Mouse (Mus musculus) cerebellum, adult 18-20 months (tissue): ENCODE results near the gene Pcdh19.

Experiments
- DNase-seq, 2 experiments: peaks; one replicate each; pipeline ENCODE4 v3.0.0; 2021

The Pcdh19 gene

DNA sequence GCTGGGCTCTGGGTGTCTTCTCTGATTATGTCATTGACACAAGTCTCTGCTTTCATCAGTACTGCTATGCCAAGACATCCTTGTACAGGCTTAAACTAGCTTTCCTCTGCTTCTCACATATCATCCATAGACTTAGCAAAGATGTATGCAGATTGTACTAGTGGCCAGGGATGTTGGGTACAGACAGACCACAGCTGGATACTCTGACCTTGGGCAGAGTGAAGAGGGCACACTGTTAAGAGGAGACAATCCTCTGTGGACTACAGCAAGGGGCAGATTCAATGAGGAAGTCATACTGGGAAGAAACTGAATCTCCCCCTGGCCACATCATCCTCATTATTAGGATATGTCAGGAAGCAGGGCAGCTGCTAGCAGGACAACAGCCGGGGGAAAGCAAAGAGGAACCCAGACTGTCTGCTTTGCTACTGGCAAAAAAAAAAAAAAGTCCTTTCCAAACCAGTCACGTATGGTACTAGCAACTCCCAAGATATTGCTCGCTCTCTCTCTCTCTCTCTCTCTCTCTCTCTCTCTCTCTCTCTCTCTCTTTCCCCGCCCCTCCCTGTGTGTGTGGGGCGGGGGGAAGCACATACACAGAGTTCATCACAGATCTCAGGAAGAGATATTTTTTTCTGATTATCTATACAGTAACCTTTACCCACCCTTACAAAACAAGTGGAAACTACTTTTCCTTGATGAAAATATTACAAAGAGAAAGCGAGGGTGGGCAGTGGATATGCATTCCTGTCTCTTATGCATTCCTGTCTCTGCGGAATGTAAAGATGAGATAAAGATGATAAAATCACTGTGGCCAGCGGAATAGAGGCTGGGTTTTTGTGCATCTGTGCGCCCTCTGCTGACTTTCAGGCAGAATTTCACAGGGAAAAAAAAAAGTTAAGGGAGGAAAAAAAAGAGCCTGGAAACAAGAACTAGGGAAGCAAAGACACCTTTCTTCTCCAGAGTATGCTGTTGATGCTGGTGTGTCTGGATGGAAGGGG, 31.2 kb downstream of the Pcdh19 start:
- no peak for DNase-seq

DNA sequence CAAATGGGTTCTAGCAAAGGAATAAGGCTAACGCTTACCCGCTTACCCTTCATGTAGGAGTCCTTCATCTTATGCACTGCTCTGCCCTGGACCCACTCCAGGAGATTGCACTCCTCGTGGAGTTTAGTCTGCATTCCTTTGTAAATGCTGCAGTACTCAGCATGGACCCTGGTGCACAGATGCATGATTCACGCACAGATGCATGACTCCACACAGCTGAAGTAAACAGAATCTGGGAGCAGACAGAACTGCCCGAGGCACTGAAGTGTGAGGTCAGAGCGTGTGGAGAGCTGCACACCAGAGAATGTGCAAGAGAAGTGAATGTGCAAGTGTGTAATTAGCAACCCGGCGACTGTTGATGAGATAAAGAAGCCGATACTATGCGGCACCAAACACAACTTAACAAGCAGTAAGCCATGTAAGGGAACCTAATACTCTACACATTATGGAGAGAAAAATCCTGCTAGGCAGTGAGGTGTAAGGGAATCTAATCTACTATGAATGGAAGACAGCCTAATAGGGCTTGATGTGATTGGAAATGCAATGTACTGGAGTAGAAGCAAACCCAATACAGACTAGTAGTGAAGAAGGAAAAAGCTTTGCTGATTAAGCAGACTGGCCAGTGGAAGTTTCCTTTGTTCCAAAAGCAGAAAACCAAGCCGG, 32.8 kb downstream of the Pcdh19 start:
- no peak for DNase-seq

DNA sequence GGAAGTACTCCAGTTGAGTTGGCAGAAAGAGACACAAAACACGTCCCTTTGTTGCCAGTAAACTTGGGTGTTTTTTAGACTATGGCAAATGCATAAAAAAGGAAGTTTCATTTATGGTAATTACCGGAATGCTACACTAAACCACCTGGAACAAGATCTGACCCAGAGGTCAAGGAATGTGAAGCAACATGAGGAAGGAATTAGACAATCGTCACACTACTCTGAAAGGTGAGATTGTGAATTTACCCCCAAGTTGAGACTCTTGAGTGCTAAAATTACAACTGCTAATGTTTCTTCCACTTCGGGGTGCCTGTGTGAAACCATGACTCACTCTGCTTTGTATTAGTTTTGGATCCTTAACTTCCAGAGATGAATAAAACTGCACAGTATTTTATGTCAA, 33.6 kb downstream of the Pcdh19 start:
- no peak for DNase-seq

DNA sequence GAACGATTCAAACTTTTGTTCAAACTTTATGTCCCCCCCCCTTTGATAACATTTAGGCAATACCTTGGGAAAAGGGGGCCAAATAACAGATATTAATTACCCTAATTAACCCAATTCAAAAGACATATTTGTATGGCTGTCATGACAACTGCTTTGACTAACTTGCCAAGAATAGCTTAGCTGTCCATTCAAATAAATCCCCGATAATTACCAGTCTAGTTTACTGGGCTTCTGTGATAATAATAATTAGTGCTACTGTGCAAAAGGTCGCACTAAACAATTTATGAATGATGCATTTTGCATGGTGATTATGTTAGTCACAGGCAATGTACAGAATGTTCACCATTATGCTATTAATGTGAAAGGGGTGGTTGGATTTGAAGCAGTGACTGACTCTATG, 35.7 kb downstream of the Pcdh19 start:
- DNase-seq, result no peak

DNA sequence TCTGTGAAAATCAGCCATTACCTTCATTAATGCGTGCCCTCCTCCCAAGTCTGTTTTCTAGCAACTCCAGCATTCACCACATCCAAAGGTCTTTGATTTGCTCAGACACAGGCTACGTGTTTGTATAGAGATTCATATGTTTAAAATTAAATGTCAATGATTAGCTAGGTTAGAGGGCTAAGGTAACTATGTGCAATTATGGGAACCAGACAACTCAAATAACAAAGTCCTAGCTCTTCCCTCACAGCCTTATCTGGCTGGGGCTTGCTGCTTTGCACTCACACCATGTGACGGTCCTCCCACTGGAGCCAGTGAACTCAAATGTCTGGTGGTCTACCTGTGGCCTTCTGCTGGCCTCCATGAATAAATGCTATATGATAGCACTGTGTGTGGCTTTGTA, 38.4 kb downstream of the Pcdh19 start:
- DNase-seq, result no peak

DNA sequence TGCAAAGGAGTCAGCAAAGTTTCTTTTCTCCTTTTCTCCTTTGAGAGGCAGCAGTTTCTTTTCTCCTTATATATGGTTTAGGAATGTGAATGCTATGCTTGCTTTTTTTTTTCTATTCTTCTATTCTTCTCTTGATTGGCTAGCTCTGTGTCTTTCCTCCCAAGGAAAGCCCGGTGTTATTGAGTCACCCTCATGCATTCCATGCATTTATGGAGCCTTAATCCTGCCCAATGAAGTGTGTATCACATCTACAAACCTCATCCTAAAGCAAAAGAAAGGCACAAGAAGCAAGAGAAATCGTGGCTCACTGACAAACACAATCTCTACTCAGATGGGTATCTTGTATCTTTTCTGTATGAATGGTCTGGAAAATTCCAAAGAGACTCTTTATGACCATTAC, 41.0 kb downstream of the Pcdh19 start:
- DNase-seq, result no peak

DNA sequence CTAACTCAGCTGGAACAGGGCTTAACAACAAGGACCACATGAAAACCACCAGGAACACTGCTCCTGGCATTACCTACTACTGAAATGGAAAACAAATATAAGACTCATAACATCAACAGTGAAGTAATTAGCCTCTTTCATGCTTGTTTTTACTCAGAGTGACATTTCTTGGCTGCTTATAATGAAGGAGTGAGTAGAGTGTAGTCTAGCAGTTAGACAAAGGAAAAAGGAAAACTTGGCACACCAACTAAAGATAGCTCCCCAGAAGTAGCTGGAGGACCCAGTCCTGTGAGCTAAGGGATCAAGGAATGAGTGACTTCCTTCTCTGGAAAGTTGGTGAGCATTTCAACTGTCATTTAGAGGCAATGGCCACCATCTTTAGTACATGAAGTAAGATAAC, 49.3 kb downstream of the Pcdh19 start:
- DNase-seq, result no peak

DNA sequence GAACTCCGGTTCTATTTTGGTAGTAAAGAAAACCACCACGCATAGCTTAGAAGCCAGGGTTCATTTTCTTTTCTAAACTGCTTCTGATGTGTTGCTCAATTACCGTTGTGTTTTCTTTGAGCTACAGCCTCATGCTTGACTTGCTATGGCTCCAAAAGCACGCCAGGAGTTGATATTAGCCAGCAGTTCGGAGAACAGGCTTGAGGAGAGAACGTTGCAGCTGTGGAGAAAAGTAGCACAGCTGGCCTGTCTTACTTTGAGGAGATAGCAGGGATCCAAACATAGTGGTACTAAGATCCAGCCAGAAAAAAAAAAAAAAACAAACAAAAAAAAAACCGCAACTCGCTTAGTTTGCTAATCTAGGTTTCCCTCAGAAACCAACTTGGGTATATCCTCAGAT, 59.2 kb downstream of the Pcdh19 start:
- DNase-seq, result no peak

DNA sequence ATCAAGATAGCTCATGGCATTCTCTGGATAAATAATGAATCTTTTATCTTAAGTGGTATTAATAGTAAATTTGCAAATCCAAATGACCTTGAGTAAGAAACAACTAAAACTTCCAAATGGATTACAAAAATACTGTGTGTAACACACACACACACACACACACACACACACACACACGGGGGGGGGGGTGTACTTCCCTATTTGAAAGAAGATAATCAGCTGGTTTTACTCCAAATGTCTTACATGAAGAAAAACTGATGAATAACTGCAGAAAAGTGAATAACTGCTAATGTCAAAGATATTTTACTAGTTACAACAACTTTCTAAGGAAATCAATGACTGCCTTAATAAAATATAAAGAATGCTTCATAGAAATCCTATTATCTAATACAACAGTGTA, 70.6 kb downstream of the Pcdh19 start:
- DNase-seq, result no peak

DNA sequence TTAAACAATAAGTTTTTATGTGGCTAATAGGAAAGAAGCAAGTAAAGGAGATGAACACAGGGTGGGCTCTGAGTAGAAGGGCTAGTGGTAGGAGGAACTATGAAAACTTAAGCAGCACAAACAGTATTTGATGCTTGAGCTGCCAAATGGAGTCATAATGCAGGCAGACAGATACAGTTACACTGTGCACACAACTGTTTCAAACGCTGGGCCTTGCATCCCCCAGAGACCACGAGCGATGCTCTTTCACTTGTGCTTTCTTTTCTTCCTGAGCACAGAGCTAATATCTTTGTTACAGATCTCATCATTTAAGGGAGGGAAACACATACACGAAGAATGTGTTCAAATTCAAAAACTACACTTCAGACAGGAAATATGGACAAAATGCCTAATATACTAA, 83.0 kb downstream of the Pcdh19 start:
- no peak for DNase-seq

DNA sequence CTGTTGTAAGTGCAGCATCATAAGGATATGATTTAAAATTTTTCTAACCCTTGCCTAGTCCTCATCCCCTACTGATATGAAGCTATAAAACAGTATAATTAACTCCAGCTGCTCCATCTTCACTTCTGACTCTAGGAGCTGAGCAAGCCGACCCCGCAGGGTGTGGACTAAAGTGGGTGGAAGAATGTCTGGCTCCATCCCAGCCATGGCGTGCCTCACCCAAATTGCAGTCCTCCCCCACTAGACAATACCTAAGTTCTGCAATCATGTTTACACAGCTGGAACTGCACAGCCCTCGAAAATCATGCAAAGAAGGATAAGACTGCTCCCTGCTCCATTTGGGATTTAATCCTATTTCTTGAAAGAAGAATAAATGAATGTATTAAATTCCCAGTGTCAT, 84.5 kb downstream of the Pcdh19 start:
- no peak for DNase-seq

DNA sequence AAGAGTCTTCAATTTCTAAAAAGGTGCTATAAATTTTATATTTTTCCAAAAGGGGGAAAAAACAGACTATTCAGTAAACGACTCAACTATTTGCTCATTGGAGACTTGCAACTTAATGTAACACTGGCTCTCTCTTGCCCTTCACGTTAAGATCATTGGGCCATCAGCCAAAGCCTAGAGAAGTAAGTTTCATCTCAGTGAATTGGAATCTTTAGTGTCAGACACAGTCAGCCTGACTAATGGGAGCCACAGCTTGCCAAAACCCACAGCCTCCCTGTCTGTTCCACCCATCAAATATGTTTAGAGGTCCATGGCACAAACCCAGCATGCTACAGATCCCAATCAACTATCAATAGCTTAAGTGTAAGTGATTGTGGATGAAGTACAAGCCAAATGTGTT, 86.7 kb downstream of the Pcdh19 start:
- DNase-seq, result no peak

DNA sequence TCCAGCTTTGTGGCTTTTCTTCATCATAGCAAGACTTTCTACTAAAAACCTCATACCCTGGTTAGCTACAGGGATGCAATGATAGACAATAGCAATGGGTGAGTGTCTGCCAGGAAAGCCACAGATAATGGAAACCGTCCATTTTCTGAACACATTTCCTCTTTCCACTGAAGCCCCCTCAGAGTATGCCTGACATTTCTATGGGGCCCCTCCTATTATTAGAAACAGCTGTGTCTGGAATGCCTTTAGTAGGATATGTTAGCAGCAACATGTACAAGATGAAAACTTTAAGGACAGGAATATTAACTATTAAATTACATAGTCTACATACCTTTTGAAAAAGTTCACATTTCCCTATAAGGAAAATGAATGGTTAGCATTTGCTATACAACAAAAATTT, 87.1 kb downstream of the Pcdh19 start:
- no peak for DNase-seq

DNA sequence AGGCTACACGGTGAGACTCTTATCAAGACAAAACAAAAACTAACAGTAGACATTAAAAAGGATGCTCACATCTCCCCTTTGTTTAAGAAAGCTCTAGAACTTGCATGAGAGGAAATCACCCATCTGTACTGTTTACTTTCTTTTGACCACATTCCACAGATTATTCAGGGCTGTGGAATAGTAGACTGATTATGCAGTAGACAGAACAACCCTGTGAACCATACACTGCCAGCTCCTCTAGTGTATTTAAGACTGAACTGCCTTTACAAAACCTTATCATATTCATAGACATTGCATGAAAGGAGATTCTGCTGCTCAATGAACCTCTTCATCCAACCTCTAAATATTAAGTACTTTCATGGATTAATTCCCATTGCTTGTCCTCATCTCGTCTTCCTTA, 87.6 kb downstream of the Pcdh19 start:
- no peak for DNase-seq

DNA sequence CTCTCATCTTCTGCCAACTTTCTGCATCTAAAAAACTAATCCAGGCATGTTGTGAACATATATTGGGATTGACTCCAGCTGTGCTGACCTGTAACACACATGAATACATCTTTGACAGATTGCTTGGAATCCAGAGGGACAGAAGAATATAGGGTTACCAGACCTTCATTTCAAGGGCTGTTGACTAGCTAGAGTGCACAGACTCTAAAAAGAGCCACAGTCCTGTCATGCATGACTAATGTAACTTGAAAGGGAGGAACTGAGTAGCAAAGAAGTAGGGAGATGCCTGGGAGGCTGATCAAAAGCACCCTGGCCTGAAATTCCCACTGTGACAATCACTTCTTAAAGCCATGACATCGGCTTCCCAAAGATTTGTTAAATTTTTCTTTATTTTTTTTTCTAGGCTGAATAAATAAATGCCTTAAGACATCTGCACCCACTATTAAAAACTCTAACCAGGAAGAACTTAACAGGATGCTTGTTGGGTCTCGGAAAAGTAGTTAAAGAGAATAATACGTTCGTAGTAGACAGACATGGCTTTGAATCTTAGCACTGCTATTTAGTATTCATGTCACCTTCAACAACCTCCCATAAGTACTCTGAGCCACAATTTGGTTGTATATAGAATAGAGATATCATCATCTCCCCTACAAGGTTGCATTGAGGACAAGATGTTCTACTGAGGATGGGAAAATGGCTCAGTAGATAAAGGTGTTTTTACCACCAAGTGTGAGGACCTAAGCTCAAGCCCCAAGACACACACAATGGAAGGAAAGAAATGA, 113.0 kb downstream of the Pcdh19 start:
- DNase-seq, result no peak

DNA sequence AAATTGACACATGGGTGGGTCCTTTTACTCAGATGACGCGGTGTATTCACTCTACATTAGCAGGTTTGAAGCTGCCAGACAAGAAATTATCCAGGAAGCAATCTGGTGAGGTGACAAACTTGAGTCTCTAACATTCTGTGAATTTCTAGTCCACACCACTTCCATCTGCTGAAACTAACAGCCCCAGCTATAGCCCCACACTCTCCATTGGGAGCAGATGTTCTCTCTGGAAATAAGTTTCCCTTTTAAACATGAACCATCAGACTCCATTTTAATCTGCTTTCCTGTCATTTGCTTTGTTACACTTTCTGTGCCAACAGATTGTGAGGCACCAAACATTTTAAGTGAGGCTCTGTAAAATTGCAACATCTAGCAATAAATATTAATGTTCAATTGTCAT, 123.4 kb downstream of the Pcdh19 start:
- no peak for DNase-seq
